Mouse (Mus musculus) E14TG2a.4 (cell line): ENCODE results near the gene Klf12.

Experiments used
- H3K27me3 ChIP-seq: 2 replicates; pipeline ENCODE4 v1.6.1; 2014; ENCODE audit warnings: low read length, control low read depth; ENCODE audit not compliant: insufficient read depth
- H3K36me3 ChIP-seq: 2 replicates; pipeline ENCODE4 v1.6.1; 2014; ENCODE audit warnings: low read length, control low read depth; ENCODE audit not compliant: insufficient read depth
- H3K4me1 ChIP-seq: replicated peaks from 2 replicates; pipeline ENCODE4 v1.6.1; 2014; ENCODE audit warnings: low read depth, low read length, control low read depth
- H3K4me3 ChIP-seq: replicated peaks from 2 replicates; pipeline ENCODE4 v1.5.1; 2014; ENCODE audit warnings: mild to moderate bottlenecking, low read length
- H3K9me3 ChIP-seq: 2 replicates; pipeline ENCODE4 v1.6.1; 2014; ENCODE audit warnings: low read length, control low read depth
- CTCF ChIP-seq: conservative IDR thresholded peaks from 2 replicates; pipeline ENCODE4 v1.5.1; 2014; ENCODE audit warnings: low read length
- NANOG ChIP-seq: IDR thresholded peaks from 2 replicates; pipeline ENCODE4 v1.6.1; 2014; ENCODE audit warnings: borderline replicate concordance, low read length, mixed read lengths
- POU5F1 ChIP-seq: IDR thresholded peaks from 2 replicates; pipeline ENCODE4 v1.6.1; 2014; ENCODE audit warnings: low read length, borderline replicate concordance

Gene Klf12

DNA sequence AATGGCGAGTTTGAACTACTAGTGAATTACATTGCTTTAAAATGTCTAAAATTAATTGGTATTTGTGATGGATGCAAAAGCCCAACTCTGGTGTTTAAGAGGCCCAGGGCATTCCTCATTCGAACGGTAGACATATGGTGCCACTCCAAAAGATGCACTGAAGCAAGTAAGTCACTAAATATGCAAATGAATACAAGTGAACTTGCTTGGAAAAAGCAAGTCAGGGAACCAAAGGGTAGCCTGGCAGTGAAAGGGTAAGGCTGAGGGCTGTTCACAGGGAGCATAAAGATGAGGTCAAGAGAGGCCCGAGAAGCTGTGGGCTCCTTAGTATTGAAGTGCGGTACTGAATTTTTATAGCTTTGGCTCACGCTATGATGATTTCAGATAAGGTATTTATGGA lies 242.7 kb downstream of the Klf12 start:
- TF ChIP-seq NANOG (no peak), CTCF (no peak), POU5F1 (no peak)
- H3K36me3 ChIP-seq: no peaks in the 10 kb centered on the region
- H3K27me3 ChIP-seq: no peaks in the 10 kb centered on the region
- no peak overlapping the region for H3K4me3 ChIP-seq
- H3K9me3 ChIP-seq: no peaks in the 10 kb centered on the region
- no peaks in the 10 kb centered on the region for H3K4me1 ChIP-seq

DNA sequence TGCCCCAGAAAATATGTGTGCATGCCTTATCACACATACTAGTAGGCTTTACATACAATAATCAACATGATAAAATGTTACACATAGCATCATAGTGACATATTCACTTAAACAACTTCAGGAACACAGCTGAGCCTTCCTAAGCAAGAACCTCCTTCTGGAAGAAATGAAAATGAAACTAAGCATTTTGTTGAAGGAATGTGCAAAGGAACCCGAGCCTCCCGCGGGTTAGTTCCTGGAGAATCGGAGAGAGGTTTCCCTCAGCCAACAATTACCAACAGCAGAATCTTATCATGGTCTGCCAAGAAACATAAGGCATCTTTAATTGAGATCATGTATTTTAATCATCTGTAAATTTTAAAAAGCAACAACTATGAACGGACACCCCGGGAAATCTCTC lies 257.8 kb downstream of the Klf12 start:
- no peak overlapping the region for H3K4me3 ChIP-seq
- TF ChIP-seq CTCF: no peak
- TF ChIP-seq NANOG: no peak
- no peak for TF ChIP-seq POU5F1
- H3K27me3 ChIP-seq: no peaks in the 10 kb centered on the region
- H3K36me3 ChIP-seq: peaks cover 15% of the 10 kb centered on the region
- H3K9me3 ChIP-seq: peaks cover 19% of the 10 kb centered on the region
- H3K4me1 ChIP-seq: no peaks in the 10 kb centered on the region

DNA sequence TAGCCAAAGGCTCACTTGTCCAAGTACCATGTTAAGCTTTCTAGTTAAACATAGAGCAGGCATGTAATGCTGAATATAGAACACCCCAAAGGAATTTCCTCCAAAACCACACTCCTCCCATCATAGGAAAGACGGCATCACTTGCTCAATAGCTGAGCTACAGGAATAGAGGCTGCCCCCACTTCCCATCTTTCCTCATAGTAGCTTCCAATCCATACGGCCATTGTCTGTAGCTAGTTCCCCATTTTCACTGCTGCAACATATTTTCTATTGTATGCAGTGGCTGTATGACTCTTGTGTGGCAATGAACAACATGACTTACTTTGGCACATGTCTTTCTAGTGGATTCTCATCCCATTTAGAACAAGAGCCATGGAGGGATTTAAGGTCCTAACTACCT lies 267.3 kb downstream of the Klf12 start:
- Histone ChIP-seq H3K36me3 (peaks cover 16% of the 10 kb centered on the region), H3K27me3 (no peaks in the 10 kb centered on the region), H3K9me3 (peaks cover 10% of the 10 kb centered on the region), H3K4me3 (no peak overlapping the region), H3K4me1 (no peaks in the 10 kb centered on the region)
- TF ChIP-seq POU5F1 (no peak), CTCF (no peak), NANOG (no peak)

DNA sequence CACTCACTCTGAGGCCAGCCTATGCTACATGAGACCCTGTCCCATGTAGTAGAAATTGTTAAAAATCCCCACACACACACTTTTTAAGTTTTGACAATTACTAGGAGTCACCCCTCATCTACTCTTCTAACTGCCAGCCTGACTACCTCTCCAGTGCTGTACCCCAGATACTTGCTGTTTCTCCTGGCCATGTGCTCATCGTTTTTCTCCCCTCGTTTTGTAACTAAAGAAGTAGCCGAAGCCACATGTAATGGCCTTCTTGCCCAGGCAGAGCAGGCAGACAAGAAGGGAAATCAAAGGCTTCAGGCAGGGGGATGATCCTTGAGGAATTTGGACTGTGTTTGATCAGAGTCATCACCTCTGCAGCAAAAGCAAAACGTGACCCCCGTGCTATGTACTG lies 274.0 kb downstream of the Klf12 start:
- H3K4me3 ChIP-seq: no peak overlapping the region
- H3K9me3 ChIP-seq: no peaks in the 10 kb centered on the region
- H3K27me3 ChIP-seq: no peaks in the 10 kb centered on the region
- no peaks in the 10 kb centered on the region for H3K4me1 ChIP-seq
- TF ChIP-seq POU5F1 (no peak), CTCF (no peak), NANOG (no peak)
- H3K36me3 ChIP-seq: no peaks in the 10 kb centered on the region

DNA sequence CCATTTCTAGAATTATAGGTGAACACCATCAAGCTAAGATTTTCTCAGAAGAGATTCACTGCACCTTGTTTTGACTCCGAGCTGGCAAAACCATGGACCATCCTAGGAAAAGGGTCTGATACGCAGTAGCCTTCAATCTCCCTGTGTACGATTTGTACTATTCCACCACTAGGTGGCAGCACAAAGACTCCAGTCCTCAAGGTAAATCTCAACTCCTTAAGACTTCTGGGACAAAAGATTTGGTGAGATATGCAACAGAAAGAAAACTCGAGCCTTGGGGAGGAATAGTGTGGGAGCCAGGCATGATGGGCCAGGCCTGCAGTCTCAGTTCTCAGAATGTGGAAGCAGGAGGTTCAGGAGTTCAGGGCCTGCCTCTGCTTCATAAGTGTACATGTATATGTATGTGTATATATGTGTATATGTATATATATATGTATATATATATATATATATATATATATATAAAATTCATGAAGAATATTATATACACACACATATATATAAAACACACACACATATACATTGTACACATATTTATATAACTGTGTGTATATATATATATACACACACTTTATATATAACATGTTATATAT lies 274.6 kb downstream of the Klf12 start:
- H3K4me3 ChIP-seq: no peak overlapping the region
- TF ChIP-seq POU5F1 (no peak), CTCF (peak; percentile 66), NANOG (no peak)
- no peaks in the 10 kb centered on the region for H3K4me1 ChIP-seq
- H3K36me3 ChIP-seq: no peaks in the 10 kb centered on the region
- no peaks in the 10 kb centered on the region for H3K9me3 ChIP-seq
- no peaks in the 10 kb centered on the region for H3K27me3 ChIP-seq

DNA sequence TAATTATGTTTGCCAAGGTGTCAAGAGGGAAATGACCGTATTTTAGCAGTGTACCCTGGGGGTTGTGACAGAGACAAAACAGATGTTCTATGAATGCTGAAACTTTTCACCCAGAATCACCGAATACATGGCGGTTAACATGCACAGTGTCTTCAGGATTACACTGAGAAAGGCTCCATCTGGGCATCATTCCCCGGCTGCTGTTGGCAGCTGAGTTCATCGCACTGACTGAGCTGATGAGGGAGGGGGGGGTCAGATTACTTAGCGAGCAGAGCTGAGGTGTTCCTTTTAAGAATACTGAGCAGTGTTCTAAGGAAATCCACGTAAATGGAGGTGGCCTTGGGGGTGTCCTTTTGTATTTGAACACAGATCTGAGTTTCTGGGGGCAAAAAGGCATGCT lies 301.0 kb downstream of the Klf12 start:
- Histone ChIP-seq H3K4me1 (no peaks in the 10 kb centered on the region), H3K36me3 (peaks cover 8% of the 10 kb centered on the region), H3K27me3 (no peaks in the 10 kb centered on the region), H3K4me3 (no peak overlapping the region), H3K9me3 (peaks cover 13% of the 10 kb centered on the region; the same call in 1 of the 2 replicates)
- no peak for TF ChIP-seq NANOG
- TF ChIP-seq POU5F1: no peak
- no peak for TF ChIP-seq CTCF

DNA sequence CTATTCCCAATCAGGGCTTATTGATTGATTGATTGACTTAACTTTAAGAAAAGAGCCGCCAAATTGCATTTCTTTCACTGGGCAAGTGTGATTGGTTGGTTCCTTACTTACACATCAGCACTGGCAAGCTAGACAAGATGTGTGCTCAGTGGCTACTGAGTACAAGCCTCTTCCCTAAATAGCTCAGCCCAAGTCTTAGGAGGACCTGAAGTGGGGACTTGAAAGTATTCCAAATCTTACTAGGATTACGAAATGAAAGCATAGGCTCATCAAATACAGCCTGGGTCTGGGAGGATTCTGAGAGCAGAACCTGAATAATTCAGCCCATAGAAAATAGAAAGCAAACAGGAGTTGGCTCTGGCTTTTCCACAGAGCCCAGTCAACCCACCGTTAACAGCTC lies 303.3 kb downstream of the Klf12 start:
- no peaks in the 10 kb centered on the region for H3K36me3 ChIP-seq
- TF ChIP-seq CTCF: no peak
- TF ChIP-seq NANOG: no peak
- TF ChIP-seq POU5F1: no peak
- H3K27me3 ChIP-seq: no peaks in the 10 kb centered on the region
- H3K4me1 ChIP-seq: no peaks in the 10 kb centered on the region
- H3K4me3 ChIP-seq: no peak overlapping the region
- no peaks in the 10 kb centered on the region for H3K9me3 ChIP-seq

DNA sequence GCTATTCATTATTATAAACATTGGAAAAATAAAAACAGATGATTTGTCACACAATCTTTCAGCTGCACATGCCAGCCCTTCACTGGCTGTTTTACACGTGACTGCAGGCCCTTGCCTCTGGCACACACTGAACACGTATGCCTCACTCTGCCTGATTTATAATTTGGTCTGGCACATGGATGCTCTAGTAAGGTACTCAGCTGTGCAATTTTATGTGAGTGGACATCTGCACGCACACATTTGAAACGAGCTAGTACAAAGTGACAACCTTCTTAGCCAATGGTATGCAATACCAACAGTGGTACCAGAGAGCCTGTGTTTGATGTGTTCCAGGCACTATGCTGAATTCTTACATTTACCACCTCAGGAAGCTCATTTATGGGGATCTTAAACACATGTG lies 316.6 kb downstream of the Klf12 start:
- TF ChIP-seq CTCF (no peak), NANOG (no peak), POU5F1 (no peak)
- no peaks in the 10 kb centered on the region for H3K9me3 ChIP-seq
- no peak overlapping the region for H3K4me3 ChIP-seq
- no peaks in the 10 kb centered on the region for H3K27me3 ChIP-seq
- H3K4me1 ChIP-seq: no peaks in the 10 kb centered on the region
- H3K36me3 ChIP-seq: no peaks in the 10 kb centered on the region

DNA sequence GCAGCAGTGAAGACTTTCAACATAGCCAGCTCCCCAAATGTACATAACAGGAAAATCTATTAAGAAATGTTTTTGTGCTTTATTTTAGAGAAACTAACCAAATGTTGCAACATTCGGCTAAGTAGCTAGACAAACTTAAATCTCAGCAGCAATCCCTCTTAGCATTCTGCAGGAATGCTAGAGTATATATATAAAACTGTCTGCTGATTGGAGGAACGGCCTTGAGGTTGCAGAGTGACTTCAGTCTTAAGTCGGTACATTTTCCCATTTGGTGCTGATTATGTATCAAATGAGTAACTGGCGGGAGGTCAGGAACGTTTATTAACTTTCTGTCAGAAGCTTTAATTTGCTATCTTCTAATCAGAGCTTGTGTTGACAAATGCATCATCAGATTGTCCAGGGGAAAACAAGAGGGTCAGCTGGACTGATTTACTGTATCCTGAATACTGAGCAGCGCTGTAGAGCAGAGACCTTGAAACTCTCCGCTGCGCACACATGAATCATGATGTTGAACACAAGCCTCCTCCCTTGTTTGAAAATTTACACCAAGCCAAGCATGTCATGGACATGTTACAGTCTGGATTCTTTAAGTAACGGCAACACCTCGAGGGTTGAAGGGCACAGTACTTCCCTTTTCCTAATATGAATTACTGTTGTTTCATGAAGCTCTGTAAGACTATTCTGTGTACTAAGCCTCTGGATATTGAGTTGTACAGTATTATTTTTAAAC lies 323.8 kb downstream of the Klf12 start:
- TF ChIP-seq NANOG (no peak), CTCF (no peak), POU5F1 (no peak)

More for the DNA sequence above, 323.8 kb downstream of the Klf12 start:
- Histone ChIP-seq H3K27me3 (no peaks in the 10 kb centered on the region), H3K4me3 (no peak overlapping the region), H3K9me3 (no peaks in the 10 kb centered on the region), H3K36me3 (no peaks in the 10 kb centered on the region), H3K4me1 (no peaks in the 10 kb centered on the region)
